Mouse (Mus musculus) neural tube, embryonic 12.5 days (tissue): Measurements from ENCODE around the gene Haus7. TPM values are rescaled to one million over a fixed set of nuclear protein-coding genes. Genes with fewer than 3 reads are reported as not detected.

Source experiments
- ATAC-seq: fragments of 200-750 bp; cut with Nextera tagmentation; 2 replicates; pipeline ENCODE4 v1.8.0; 2017; ENCODE audit warnings: low read depth, mild to moderate bottlenecking, moderate TSS enrichment, moderate library complexity; ENCODE audit not compliant: low FRiP score
- H3K27ac ChIP-seq: fragments of 300-500 bp; sonication (generic); 2 replicates; pipeline ENCODE4 v1.5.1; 2016
- H3K27me3 ChIP-seq: fragments of 300-500 bp; sonication (generic); replicated peaks from 2 replicates; pipeline ENCODE4 v1.6.1; 2016; ENCODE audit warnings: mild to moderate bottlenecking
- H3K36me3 ChIP-seq: fragments of 300-500 bp; sonication (generic); 2 replicates; pipeline ENCODE4 v1.6.1; 2016; ENCODE audit warnings: mild to moderate bottlenecking
- H3K4me1 ChIP-seq: fragments of 300-500 bp; sonication (generic); 2 replicates; pipeline ENCODE4 v1.6.1; 2016
- H3K4me2 ChIP-seq: fragments of 300-500 bp; sonication (generic); replicated peaks from 2 replicates; pipeline ENCODE4 v1.6.1; 2016; ENCODE audit warnings: mild to moderate bottlenecking
- H3K4me3 ChIP-seq: fragments of 300-500 bp; sonication (generic); 2 replicates; pipeline ENCODE4 v1.5.1; 2016
- H3K9ac ChIP-seq: fragments of 300-500 bp; sonication (generic); 2 replicates; pipeline ENCODE4 v1.6.1; 2016; ENCODE audit warnings: mild to moderate bottlenecking
- H3K9me3 ChIP-seq: fragments of 300-500 bp; sonication (generic); 2 replicates; pipeline ENCODE4 v1.6.1; 2016; ENCODE audit warnings: mild to moderate bottlenecking
- WGBS: fragments of 180-500 bp; shearing (Covaris S2); methylation state at CpG from one replicate; pipeline ENCODE4 v1.1.7; 2016; 5-methylcytosine and 5-hydroxymethylcytosine counted together
- polyA plus RNA-seq: library from polyadenylated mRNA; unstranded; fragments of >200 nt; fragmentation: Nextera tagmentation; extraction: Ambion mirVana; gene quantifications from 2 replicates; pipeline ENCODE4 v1.2.1, GENCODE M21; 2016

Haus7 gene
- polyA plus RNA-seq, 1 experiment from 2014 or later = 62.8 TPM

DNA sequence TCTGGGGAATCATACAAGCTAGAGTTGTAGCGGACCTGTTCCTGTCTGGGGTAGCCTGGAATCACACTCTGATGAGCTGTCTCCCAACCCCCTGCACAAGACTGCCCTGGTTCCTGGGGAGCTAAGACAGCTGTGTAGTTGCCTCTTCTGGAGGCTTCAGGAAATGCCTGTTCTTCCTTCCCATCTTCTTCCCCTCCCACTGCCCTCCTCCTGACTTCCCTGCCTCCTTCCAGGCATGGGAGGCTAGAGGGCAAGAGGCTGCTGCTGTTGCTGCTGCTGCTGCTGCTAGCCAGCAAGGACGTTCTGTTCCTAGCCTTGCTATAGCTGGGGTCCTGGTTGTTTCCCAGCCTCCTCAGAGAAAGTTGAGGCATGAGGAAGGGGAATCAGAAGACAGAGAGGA, 21.5 kb upstream of the Haus7 start:
- ATAC-seq = no peak
- H3K9ac ChIP-seq = no peak overlapping the region
- no peaks in the 10 kb centered on the region for H3K9me3 ChIP-seq
- H3K27me3 ChIP-seq = no peaks in the 10 kb centered on the region
- H3K4me2 ChIP-seq = no peak overlapping the region
- no peak overlapping the region for H3K27ac ChIP-seq
- no peaks in the 10 kb centered on the region for H3K36me3 ChIP-seq
- H3K4me3 ChIP-seq = no peak overlapping the region
- no peaks in the 10 kb centered on the region for H3K4me1 ChIP-seq
- WGBS = 53% methylated on average over 2 of the region's 2 CpGs

DNA sequence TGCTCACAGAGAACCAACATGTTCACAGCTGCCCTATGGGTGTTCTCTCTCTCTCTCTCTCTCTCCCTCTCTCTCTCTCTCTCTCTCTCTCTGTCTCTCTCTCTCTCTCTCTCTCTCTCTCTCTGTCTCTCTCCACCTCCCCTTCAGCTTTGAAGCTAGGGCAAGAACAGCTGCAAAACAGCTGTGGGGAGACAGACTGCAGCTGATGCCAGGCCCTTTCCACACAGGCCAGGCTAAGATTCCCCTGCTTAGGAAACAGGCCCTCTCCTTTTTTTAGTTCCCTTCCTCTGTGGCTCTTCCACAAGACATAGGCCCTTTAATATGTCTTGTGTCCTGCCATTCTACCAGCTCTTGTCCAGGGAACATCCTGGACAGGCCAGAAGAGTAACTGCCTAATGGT, 20.8 kb upstream of the Haus7 start:
- no peak overlapping the region for H3K9ac ChIP-seq
- no peak for ATAC-seq

DNA sequence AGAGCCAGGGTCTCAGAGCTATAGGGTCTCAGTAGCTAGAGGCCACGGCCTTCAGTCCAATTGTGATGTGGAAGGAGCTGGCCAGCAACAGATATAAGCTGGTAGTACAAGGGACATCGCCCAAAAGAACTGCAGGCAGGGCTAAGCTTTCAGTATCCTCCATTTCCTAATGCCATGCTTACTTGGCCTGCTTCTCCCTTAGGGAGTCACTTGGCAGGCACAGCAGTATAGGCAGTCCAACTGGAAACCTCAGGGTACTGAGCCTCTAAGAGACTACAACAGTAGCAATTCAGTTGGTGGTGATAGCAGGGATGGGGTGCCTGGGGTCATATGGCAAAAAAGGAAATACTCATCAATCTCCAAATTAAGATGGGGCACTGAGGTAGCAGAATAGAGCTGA, 18.7 kb upstream of the Haus7 start:
- Histone ChIP-seq H3K4me2 (no peak overlapping the region), H3K9me3 (no peaks in the 10 kb centered on the region), H3K4me3 (no peak overlapping the region), H3K27me3 (no peaks in the 10 kb centered on the region), H3K36me3 (no peaks in the 10 kb centered on the region), H3K4me1 (no peaks in the 10 kb centered on the region), H3K9ac (no peak overlapping the region), H3K27ac (no peak overlapping the region)
- ATAC-seq = no peak
- 73% methylated on average over 2 of the region's 2 CpGs for WGBS

More for the DNA sequence above, 20.8 kb upstream of the Haus7 start:
- Histone ChIP-seq H3K27ac (no peak overlapping the region), H3K36me3 (no peaks in the 10 kb centered on the region), H3K4me2 (no peak overlapping the region), H3K9me3 (no peaks in the 10 kb centered on the region), H3K4me1 (no peaks in the 10 kb centered on the region), H3K27me3 (no peaks in the 10 kb centered on the region), H3K4me3 (no peak overlapping the region)

DNA sequence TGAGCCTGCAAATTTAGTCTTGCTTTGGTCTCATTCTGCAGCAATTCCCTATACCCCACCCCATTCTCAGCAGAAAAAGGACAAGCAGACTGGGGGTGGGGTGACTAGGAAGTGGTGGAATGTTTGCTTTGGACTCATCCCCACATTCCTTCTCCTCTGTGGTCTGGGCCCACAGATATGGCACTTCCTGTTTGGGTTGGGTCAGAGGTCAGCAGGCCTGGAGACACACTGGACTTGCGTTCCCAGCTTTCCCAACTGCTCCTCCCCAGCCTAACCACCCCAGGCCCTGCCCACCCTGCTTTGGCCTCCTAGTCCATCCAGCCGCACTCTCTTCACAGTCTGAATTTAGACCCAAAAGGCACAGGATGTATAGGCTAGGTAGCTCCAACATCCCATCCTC, 17.8 kb upstream of the Haus7 start:
- no peaks in the 10 kb centered on the region for H3K36me3 ChIP-seq
- ATAC-seq = no peak
- no peak overlapping the region for H3K9ac ChIP-seq
- H3K4me1 ChIP-seq = no peaks in the 10 kb centered on the region
- H3K27me3 ChIP-seq = no peaks in the 10 kb centered on the region
- H3K9me3 ChIP-seq = no peaks in the 10 kb centered on the region
- no peak overlapping the region for H3K4me2 ChIP-seq
- no peak overlapping the region for H3K27ac ChIP-seq
- H3K4me3 ChIP-seq = no peak overlapping the region
- WGBS = 78% methylated on average over 2 of the region's 2 CpGs

DNA sequence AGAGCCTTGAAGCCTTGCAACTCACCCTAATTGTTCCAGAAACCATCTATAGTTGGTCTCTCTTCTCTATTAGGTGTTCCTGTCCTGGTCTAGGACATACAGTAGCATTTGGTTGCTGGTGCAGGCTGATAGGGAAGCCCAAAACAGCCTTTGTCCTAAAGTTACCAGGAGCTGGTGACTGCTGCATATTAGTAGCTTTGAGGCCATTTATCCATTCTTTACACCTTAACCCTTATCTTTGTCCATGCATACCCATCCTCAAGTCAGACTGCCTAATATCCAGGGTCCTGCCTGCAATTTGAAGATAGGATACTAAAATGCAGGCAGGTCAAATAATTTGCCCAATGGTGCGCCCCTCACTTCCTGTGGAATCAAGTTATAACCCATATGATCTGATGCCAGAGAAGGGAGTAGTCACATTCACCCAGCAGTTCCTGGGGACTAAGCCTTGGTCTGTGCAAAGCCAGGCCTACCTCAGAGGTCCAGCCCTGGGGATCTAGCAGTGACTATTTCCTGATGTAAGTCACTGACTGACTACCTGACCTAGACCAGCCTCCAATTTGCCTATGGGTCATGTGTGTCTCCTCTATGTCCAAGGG, 16.9 kb upstream of the Haus7 start:
- Histone ChIP-seq H3K4me2 (no peak overlapping the region), H3K9me3 (no peaks in the 10 kb centered on the region), H3K4me1 (no peaks in the 10 kb centered on the region), H3K4me3 (no peak overlapping the region), H3K9ac (no peak overlapping the region), H3K27ac (no peak overlapping the region), H3K27me3 (no peaks in the 10 kb centered on the region), H3K36me3 (no peaks in the 10 kb centered on the region)
- WGBS = 86% methylated on average over 1 of the region's 1 CpGs
- ATAC-seq = no peak

DNA sequence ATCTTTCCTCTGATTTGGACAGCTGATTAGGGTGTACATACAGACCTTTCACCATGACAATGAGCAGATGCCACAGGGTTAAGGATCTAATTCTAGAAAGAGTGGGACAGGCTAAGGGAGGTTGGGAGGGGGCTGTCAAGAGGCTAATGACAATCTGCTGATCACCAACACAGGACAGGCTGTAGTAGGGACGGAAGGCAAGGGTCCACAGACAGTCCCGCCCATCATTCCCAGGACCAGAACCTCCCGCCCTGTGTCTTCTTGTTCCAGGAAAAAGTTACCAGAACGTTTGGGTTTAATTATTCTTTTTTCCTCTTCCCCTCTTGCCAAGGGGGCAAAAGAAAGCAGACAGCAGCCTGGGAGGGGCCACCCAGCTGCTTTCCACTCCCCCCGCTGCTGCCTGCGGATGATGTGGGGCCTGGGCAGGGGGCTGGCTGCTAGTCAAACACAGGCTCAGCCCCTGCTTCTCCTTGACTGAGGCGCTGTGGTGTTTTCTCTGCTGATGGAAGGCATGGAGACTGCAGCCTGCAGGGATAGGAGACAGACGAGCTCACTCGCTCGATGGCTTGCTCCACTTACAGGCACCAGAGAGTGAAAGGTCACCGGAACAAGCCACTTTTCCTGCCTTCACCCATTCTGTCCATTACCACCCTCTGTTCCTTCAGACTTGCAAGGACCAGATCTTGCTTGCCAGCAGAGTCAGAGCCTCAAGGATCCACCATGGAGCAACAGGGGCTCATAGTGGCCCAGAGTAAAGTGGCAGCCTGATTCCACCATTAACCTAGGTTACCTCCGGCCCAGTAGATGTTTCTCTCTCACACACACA, 15.7 kb upstream of the Haus7 start:
- Histone ChIP-seq H3K9ac (no peak overlapping the region), H3K36me3 (no peaks in the 10 kb centered on the region), H3K27ac (no peak overlapping the region), H3K4me1 (no peaks in the 10 kb centered on the region), H3K9me3 (no peaks in the 10 kb centered on the region), H3K4me2 (no peak overlapping the region), H3K27me3 (no peaks in the 10 kb centered on the region), H3K4me3 (no peak overlapping the region)
- no peak for ATAC-seq
- WGBS = 66% methylated on average over 12 of the region's 12 CpGs

DNA sequence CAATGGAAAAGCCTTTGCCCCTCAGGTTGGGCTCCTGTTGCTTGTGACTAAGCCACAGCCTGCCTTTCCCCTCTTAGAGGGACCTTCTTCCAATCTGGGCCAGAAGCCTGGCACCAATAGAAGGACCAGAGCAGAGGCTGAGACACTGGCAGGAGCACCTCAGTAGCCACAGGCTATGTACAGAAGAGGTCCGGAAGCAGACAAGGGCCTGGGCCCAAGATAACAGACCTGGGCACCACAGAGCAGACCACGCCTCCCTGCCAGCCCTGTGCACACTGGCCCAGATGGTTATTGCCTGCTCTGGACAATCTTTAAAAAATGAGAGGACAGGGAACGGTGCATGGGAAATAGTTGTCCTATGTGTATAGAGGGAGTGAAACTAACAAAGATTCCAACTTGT, 12.9 kb upstream of the Haus7 start:
- Histone ChIP-seq H3K27ac (no peak overlapping the region), H3K9ac (no peak overlapping the region), H3K4me3 (no peak overlapping the region), H3K4me1 (no peaks in the 10 kb centered on the region), H3K9me3 (no peaks in the 10 kb centered on the region), H3K36me3 (no peaks in the 10 kb centered on the region), H3K27me3 (no peaks in the 10 kb centered on the region), H3K4me2 (no peak overlapping the region)
- no peak for ATAC-seq
- WGBS = 80% methylated on average over 3 of the region's 3 CpGs

DNA sequence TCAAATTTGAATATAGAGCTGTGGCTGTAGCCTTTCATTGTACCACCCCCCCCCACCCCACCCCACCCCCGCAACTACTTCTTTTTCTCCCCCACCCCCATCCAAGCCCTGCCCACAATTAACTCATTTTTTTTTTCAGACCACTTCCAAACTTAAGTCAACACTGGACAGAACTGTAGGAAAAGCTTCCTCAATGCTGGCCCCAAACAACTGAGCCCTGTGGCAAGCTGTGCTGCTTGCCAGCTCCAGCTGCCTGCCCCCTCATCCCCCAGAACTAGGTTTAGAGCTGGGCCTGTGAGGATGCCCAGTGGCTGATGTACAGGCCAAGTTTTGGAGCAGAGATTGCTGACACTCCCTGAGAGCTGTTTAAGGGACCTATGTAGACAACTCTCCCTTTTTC, 9.9 kb upstream of the Haus7 start:
- no peak for ATAC-seq

DNA sequence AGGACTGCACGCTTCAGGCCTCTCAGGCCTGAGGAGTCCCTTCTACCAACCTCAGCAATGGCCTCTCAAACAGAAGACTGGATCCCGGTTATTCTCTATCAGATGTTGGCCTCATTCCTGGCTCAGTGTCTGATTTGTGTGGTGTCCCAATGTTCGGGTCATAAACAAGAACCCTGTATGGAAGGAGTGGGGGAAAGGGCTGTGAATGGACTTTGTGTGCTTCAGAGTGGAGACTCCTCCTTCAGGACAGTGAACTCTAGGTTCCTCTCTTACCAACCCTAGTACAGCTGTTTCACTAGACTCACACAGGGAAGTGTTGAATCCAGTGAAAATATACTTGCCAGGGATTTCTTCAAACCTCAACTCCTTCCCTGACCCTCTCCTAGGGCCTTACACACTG, 9.5 kb upstream of the Haus7 start:
- Histone ChIP-seq H3K4me3 (no peak overlapping the region), H3K9ac (no peak overlapping the region), H3K9me3 (no peaks in the 10 kb centered on the region), H3K27ac (no peak overlapping the region), H3K36me3 (no peaks in the 10 kb centered on the region), H3K27me3 (no peaks in the 10 kb centered on the region), H3K4me2 (no peak overlapping the region), H3K4me1 (no peaks in the 10 kb centered on the region)
- 76% methylated on average over 3 of the region's 3 CpGs for WGBS
- ATAC-seq = no peak

More for the DNA sequence above, 9.9 kb upstream of the Haus7 start:
- 80% methylated on average over 1 of the region's 1 CpGs for WGBS
- no peak overlapping the region for H3K9ac ChIP-seq
- no peaks in the 10 kb centered on the region for H3K36me3 ChIP-seq
- no peaks in the 10 kb centered on the region for H3K4me1 ChIP-seq
- no peak overlapping the region for H3K4me2 ChIP-seq
- H3K27ac ChIP-seq = no peak overlapping the region
- no peaks in the 10 kb centered on the region for H3K27me3 ChIP-seq
- no peak overlapping the region for H3K4me3 ChIP-seq
- H3K9me3 ChIP-seq = no peaks in the 10 kb centered on the region

DNA sequence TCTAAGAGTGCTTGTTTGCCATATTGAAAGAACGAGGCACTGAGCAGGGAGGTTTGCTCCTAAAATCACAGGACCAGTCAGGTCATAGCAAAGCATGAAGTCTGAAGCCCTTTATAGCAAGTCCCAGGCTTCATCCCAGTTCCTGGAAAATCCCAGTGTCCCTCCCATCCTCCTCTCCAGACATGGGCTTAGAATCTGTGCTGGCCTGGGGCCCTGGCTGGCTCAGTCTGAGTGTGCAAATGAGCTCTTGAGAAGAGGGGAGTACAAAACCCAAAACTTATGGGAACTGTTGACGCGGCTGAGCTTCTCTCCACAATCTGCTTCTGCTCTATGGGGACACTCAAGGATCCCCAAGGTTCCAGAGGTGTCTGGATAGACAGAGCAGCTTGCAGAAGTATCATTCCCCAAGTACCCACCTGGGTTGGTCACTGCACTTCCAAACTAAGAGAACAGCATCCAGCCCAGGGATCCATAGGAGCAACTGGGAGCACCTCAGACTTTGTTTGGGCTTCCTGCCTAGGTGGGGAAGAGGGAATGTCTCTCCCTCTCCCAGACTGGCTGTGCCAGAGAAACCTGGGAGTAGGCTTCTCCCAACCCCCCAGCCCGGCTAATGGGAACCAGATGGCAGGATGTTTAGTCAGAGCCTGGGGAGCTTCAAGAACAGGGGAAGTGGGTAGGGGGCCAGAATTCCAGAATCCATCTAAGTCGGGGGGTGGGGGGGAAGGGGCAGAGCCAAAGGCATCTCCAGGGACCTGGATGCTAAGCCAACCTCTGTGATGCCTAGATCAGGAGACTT, 8.8 kb upstream of the Haus7 start:
- ATAC-seq = no peak
- H3K36me3 ChIP-seq = no peaks in the 10 kb centered on the region
- no peak overlapping the region for H3K27ac ChIP-seq
- H3K27me3 ChIP-seq = no peaks in the 10 kb centered on the region
- no peaks in the 10 kb centered on the region for H3K4me1 ChIP-seq
- no peak overlapping the region for H3K9ac ChIP-seq
- H3K9me3 ChIP-seq = no peaks in the 10 kb centered on the region
- H3K4me3 ChIP-seq = no peak overlapping the region
- no peak overlapping the region for H3K4me2 ChIP-seq
- 62% methylated on average over 5 of the region's 5 CpGs for WGBS

DNA sequence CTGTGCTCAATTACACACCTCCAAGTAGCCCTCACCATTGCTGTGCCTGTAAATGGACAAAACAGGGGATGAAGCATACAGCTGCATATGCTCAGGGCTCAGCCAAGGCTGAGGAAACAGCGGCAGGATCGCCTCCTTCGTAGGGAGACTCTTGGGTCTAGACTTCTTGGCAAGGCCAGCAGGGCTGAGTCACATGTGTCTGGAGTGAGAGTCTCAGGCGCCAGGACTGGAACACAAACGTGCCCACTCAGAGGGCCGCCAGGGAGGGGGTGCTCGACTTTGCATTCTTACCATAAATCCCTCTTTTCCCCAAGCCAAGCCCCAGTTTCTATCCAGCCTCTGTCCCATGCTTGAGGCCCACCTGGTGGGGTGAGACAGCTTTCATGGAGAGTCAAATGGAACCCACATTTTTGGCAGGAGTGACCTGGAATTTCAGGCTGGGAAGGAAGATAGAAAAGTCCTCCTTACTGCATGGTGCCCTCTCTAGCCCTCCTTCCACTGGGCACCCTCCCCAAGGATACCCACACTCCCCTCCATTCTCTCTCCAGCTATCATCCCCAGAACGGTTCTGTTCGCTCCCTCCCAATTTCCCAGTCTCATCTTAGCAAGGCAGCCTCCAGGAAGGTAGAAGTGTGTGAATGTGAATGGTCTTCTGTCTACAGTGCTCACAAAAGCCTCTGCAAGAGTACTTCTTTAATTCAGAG, 6.8 kb upstream of the Haus7 start:
- no peak overlapping the region for H3K4me2 ChIP-seq
- H3K27ac ChIP-seq = no peak overlapping the region
- no peaks in the 10 kb centered on the region for H3K4me1 ChIP-seq
- no peak overlapping the region for H3K4me3 ChIP-seq
- no peaks in the 10 kb centered on the region for H3K36me3 ChIP-seq
- 68% methylated on average over 9 of the region's 9 CpGs for WGBS
- H3K9ac ChIP-seq = no peak overlapping the region
- no peaks in the 10 kb centered on the region for H3K27me3 ChIP-seq
- no peak for ATAC-seq
- no peaks in the 10 kb centered on the region for H3K9me3 ChIP-seq

DNA sequence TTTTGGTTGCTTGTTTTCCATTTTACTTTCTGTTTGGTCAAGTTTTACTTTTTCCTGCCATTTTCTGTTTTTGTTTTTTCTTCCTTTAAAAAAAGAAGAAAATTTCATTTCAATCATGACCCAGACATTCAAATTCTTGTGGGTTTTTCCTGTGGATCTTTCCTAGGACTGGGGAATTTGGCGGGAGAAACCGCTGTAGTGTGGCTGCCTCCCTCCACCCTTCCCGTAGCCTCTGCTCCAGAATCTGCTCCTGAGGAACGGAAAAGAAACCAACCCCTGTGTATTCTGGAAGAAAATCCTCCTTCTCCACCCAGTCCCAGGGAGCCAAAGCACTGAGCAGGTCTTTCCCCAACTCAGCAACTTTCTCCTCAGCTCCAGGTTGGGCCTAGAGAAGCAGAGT, 1.9 kb upstream of the Haus7 start:
- Histone ChIP-seq H3K27ac (no peak overlapping the region), H3K36me3 (no peaks in the 10 kb centered on the region), H3K4me2 (no peak overlapping the region), H3K27me3 (no peaks in the 10 kb centered on the region), H3K4me3 (no peak overlapping the region), H3K4me1 (no peaks in the 10 kb centered on the region), H3K9ac (no peak overlapping the region), H3K9me3 (no peaks in the 10 kb centered on the region)
- no peak for ATAC-seq
- 85% methylated on average over 4 of the region's 4 CpGs for WGBS
